Mouse (Mus musculus) Patski (cell line): ENCODE data around the gene Map3k14. TPM values are rescaled to one million over a fixed set of nuclear protein-coding genes. Genes with fewer than 3 reads are reported as not detected.

Experiments
- ATAC-seq: fragments of 100-300 bp; one replicate; pipeline ENCODE4 v1.8.0; 2021
- CTCF ChIA-PET: fragments of 350-600 bp; sonication (Branson Sonifier 250); formaldehyde crosslinking; loops from one replicate; lab custom pipeline; 2022; ENCODE audit warnings: inconsistent platforms; lab: Charles Lee
- POLR2A ChIA-PET: fragments of 350-600 bp; sonication (Branson Sonifier 250); formaldehyde crosslinking; loops from one replicate; lab custom pipeline; 2022; ENCODE audit warnings: antibody characterized with exemption, inconsistent platforms; lab: Charles Lee
- DNase-seq: peaks from one replicate; pipeline ENCODE4 v3.0.0-alpha.2; 2011; ENCODE audit warnings: low read depth, low spot score
- H3K27me3 ChIP-seq: fragments of 371-371 bp; one replicate; pipeline ENCODE4 v1.5.1; 2021
- CTCF ChIP-seq: fragments of 100-300 bp; IDR thresholded peaks from one replicate; pipeline ENCODE4 v1.5.1; 2021
- in situ Hi-C: fragments of 300-500 bp; cut with MboI; formaldehyde crosslinking; loops from 3 replicates; pipeline ENCODE4 v1.11.1; 2018; ENCODE audit warnings: low pct_unique_long_range_greater_than_20kb, mixed read lengths
- polyA plus RNA-seq: library from polyadenylated mRNA; unstranded; gene quantifications from one replicate; pipeline ENCODE4 v1.2.3, GENCODE M21; 2021

Gene Map3k14
- polyA plus RNA-seq, 1 experiment from 2014 or later: 16.8 TPM

- ATAC-seq (no peak), DNase-seq (no peak)
- in situ Hi-C loops: no loop called here
- no peak for TF ChIP-seq CTCF
- ChIA-PET POLR2A (interaction anchor here (1.2 kb wide), 1 partner anchor 89 kb away, joined by 3 read pairs; no protein-coding TSS in a partner anchor), CTCF (interaction anchor here (1.5 to 2.7 kb wide), 4 partner anchors 60 to 186 kb away, joined by 3 to 6 read pairs (median 5); partner anchors contain the start of genes Acbd4 and Plcd3)
- no peaks in the 10 kb centered on the region for H3K27me3 ChIP-seq
Measured at GRCm38 (mm10) chr11:103173041-103173770, 94.1 kb downstream of the Map3k14 start.

DNA sequence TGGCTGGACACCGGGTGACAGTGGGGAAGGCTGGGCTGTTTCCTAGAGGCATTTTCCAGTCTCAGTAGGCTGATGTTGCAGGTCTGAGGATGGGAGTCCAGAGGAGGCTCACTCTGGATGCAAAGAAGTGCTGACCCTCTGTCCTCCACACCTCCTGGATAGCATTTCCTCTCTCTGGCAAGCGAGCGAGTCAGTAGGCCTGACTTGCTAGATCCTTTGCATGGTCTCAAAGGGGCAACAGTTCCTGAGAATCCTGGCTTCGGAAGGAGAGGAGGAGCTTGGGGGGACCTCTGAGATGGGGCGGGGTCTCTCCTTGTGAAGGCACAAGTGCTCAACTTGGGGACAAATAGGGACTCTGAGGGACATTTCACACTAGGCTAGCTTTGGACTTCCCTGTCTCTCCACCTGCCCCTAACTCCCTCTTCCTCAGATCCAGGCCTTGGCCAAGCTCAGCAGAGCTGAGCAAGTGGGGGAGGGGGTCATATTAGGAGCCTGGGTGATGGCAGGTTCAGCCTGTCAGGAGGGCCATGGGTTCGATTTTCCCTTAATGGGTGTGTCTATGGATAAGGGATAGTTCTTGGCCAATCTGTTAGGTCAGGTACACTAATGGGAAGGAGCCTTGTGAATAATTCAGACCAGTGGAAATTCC lies 94.8 kb downstream of the Map3k14 start:
- in situ Hi-C loops: no loop called here
- POLR2A ChIA-PET: interaction anchor here (1.2 kb wide), 1 partner anchor 90 kb away, joined by 3 read pairs; no protein-coding TSS in a partner anchor
- ATAC-seq (no peak), DNase-seq (no peak)
- CTCF ChIA-PET: interaction anchor here (1.5 kb wide), 1 partner anchor 187 kb away, joined by 3 read pairs; no protein-coding TSS in a partner anchor
- H3K27me3 ChIP-seq: no peaks in the 10 kb centered on the region
- no peak for TF ChIP-seq CTCF

DNA sequence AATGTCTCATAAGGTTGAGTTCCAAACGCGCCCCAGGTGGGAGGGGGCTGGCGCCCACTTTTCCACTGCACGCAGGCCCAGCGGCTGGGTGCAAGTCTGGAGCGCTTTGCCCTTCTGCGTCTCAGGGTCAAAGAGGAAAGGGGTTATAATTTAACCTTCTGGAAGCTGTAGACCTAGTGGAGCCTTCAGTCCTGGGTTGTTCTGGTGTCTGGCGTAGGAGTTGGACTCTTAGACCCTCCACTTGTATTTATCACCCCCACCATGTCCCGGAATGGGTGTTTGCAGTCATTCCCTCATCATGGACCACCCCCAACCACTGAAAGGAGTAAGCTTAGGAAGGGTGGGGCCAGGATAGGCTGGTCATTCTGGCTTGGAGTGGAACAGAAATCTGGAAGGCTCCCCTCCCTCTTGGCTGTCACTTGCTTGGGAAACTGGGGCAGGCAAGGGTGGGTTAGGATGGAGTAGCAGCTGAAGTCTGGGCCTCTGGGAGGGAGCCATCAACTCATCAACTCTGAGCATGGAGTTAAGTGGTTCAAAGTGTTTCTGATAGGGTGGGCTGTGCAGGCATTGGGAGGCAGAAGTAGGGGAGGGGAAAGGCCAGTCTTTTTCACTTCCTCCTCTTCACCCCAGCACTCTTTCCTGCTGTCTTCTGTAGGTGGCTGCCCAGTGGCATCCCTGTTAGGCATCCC lies 95.4 kb downstream of the Map3k14 start:
- in situ Hi-C loops: no loop called here
- H3K27me3 ChIP-seq: no peaks in the 10 kb centered on the region
- ChIA-PET POLR2A (interaction anchor here (0.5 to 1.0 kb wide), 5 partner anchors 13 to 153 kb away, joined by 3 to 8 read pairs (median 4); no protein-coding TSS in a partner anchor), CTCF (interaction anchor here (1.5 to 2.1 kb wide), 2 partner anchors 154 to 188 kb away, joined by 3 to 5 read pairs; no protein-coding TSS in a partner anchor)
- DNase-seq (no peak), ATAC-seq (no peak)
- no peak for TF ChIP-seq CTCF

GRCm38 (mm10) chr11:103171286-103171620 lies 96.0 kb downstream of the Map3k14 start:
- DNase-seq (no peak), ATAC-seq (no peak)
- POLR2A ChIA-PET: interaction anchor here (0.5 to 1.0 kb wide), 4 partner anchors 14 to 153 kb away, joined by 3 to 8 read pairs (median 4); no protein-coding TSS in a partner anchor
- H3K27me3 ChIP-seq: no peaks in the 10 kb centered on the region
- no peak for TF ChIP-seq CTCF
- CTCF ChIA-PET: interaction anchor here (2.1 kb wide), 1 partner anchor 155 kb away, joined by 5 read pairs; no protein-coding TSS in a partner anchor
- in situ Hi-C loops: no loop called here

DNA sequence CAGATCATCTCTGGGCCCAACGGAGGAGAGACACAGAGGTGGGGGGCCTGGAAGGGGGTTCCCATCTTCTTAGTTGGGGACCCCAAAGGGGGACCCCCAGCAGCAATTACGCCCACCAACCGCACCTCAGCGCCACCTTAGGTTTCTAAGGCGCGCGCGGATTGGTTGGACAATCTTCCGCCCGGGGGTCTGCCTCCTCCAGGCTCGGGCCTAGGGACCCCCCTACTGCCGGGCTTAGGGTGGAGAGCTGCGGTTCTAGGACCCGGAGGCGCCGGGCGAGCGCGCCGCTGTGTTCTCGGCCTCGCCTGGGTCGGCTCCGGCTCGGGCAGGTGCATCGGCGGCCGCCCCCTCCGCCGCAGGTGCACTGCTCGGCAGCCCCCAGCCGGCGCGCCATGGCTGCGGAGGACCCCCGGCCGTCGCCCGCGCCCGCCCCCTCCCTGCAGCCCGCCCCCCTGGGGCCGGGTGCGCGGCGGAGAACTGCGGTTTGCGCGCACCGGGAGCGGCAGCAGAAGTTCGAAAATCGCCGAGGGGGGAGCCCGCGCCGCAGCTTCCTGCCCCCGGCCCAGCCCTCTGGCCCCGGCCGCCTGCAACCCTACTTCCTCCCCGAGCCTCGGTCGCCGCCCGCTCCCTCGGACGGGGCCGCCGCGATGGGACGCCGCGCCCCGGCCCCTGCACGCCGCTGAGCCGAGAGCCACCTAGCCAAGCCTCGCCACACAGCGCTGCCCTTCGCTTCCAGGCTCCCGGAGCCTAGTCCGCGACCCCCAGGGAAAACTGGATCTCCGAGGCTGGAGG lies 96.6 kb downstream of the Map3k14 start, which contains the start of gene Fmnl1:
Gene Fmnl1, plus strand, starts transcription at position 614 of the 792 bp plus-strand sequence.
- ChIA-PET POLR2A (interaction anchor here (0.9 to 1.0 kb wide), 2 partner anchors 14 to 154 kb away, joined by 4 read pairs; no protein-coding TSS in a partner anchor), CTCF (interaction anchor here (2.1 kb wide), 1 partner anchor 155 kb away, joined by 5 read pairs; no protein-coding TSS in a partner anchor)
- no peaks in the 10 kb centered on the region for H3K27me3 ChIP-seq
- no peak for TF ChIP-seq CTCF
- ATAC-seq (peak; percentile 19), DNase-seq (no peak)
- in situ Hi-C loops: no loop called here

- CTCF ChIA-PET: interaction anchor here (2.1 kb wide), 2 partner anchors 156 to 159 kb away, joined by 5 to 16 read pairs; no protein-coding TSS in a partner anchor
- in situ Hi-C loops: no loop called here
- H3K27me3 ChIP-seq: no peaks in the 10 kb centered on the region
- POLR2A ChIA-PET: no interaction called here
- ATAC-seq (no peak), DNase-seq (no peak)
- TF ChIP-seq CTCF: no peak
Measured at GRCm38 (mm10) chr11:103170111-103170493, 97.2 kb downstream of the Map3k14 start.

Other genes with a start within 250 kb of the Map3k14 start
- gene Nmt1, start 239.3 kb downstream of the Map3k14 start, polyA plus RNA-seq: 87.5 TPM
- 60.6 TPM for gene Dcakd, start 239.1 kb downstream of the Map3k14 start, polyA plus RNA-seq
- 56.1 TPM for gene Plcd3, start 165.8 kb downstream of the Map3k14 start, polyA plus RNA-seq
- gene Acbd4, start 165.8 kb downstream of the Map3k14 start, polyA plus RNA-seq: 100 TPM
- gene Hexim1, start 151.2 kb downstream of the Map3k14 start, polyA plus RNA-seq: 47.5 TPM
- gene Hexim2, start 135.0 kb downstream of the Map3k14 start, polyA plus RNA-seq: 20.6 TPM
- gene Fmnl1, start 96.4 kb downstream of the Map3k14 start, polyA plus RNA-seq: 22.4 TPM
- gene 1700023F06Rik, start 58.9 kb downstream of the Map3k14 start, polyA plus RNA-seq: 0.17 TPM
- not detected for gene Spata32, start 49.0 kb downstream of the Map3k14 start, polyA plus RNA-seq
- gene Arhgap27, start 96.2 kb upstream of the Map3k14 start, polyA plus RNA-seq: 11.9 TPM
- 33.5 TPM for gene Plekhm1, start 145.2 kb upstream of the Map3k14 start, polyA plus RNA-seq
- gene Lrrc37a, start 237.1 kb upstream of the Map3k14 start, polyA plus RNA-seq: not detected